Mouse (Mus musculus): Measurements from ENCODE around the gene Zfp709. TPM values are rescaled to one million over a fixed set of nuclear protein-coding genes. Genes with fewer than 3 reads are reported as not detected.
"Not testable (repeated sequence)": the region's sequence is repeated elsewhere in the genome, so short reads cannot be mapped to it uniquely, and the experiment has no call there.

Gene Zfp709
- polyA plus RNA-seq, 1 experiment = 2.5 TPM

DNA sequence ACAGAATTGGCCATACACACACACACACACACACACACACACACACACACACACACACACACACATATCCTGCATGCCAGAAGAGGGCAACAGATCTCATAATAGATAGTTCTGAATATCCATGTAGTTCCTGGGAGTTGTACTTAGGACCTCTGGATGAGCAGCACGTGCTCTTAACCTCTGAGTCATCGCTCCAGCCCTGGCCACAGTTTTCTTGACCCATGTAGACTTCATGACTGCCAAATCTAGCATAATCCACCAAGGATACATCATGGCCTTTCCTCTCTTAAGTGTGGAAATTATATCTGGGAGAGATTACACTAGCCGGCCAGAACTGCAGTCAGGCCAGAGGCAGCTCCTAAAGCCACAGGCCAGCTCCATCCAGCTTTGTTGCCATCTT, 44.7 kb downstream of the Zfp709 start:
- H3K27ac ChIP-seq (ENCODE audit: insufficient read depth, low read length) = no peak overlapping the region

DNA sequence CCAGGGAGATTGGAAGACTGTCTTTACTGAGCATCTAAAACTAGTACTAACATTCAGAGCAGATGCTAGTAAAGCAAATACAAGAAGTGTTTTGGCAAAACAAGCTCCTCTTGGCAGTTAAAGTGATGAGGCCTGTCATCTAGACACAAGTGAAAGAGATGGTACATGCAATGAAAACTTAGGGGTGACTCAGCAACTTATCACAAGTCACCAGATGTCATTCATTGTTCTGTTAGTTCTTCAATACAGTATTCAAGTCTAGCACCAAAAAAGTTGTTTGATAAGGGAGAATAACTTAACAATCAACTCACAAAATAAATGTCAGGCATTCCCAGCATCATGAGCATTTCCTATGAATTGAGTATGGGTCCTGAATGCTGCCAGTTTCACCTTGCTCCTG, 46.0 kb downstream of the Zfp709 start:
- TF ChIP-seq EP300 (IDR thresholded peaks at IDR 0.05; ENCODE audit: insufficient read depth, low read depth, low read length) = no peak
- TF ChIP-seq CTCF (IDR thresholded peaks at IDR 0.05; ENCODE audit: low read depth, low read length) = no peak
- no peak for TF ChIP-seq POLR2A (IDR thresholded peaks at IDR 0.05; ENCODE audit: insufficient read depth, low read length)
- Histone ChIP-seq H3K4me1 (ENCODE audit: control insufficient read depth, insufficient read depth, low read length) (no peaks in the 10 kb centered on the region), H3K9ac (ENCODE audit: low read depth, poor library complexity, severe bottlenecking) (no peak overlapping the region), H3K4me3 (ENCODE audit: low read depth, low read length) (no peak overlapping the region), H3K36me3 (ENCODE audit: control insufficient read depth, insufficient read depth, low read length, poor library complexity, severe bottlenecking) (peaks cover 39% of the 10 kb centered on the region), H3K27ac (ENCODE audit: insufficient read depth, low read length) (no peak overlapping the region), H3K27me3 (ENCODE audit: control insufficient read depth, insufficient read depth, low read length, poor library complexity, severe bottlenecking) (no peaks in the 10 kb centered on the region), H3K9me3 (replicated peaks; ENCODE audit: control insufficient read depth, insufficient read depth, low read length, poor library complexity, severe bottlenecking) (peaks cover 8% of the 10 kb centered on the region)

More for the DNA sequence above, 44.7 kb downstream of the Zfp709 start:
- Histone ChIP-seq H3K9me3 (replicated peaks; ENCODE audit: control insufficient read depth, insufficient read depth, low read length, poor library complexity, severe bottlenecking) (peaks cover 6% of the 10 kb centered on the region), H3K4me3 (ENCODE audit: low read depth, low read length) (no peak overlapping the region), H3K27me3 (ENCODE audit: control insufficient read depth, insufficient read depth, low read length, poor library complexity, severe bottlenecking) (no peaks in the 10 kb centered on the region), H3K9ac (ENCODE audit: low read depth, poor library complexity, severe bottlenecking) (no peak overlapping the region), H3K36me3 (ENCODE audit: control insufficient read depth, insufficient read depth, low read length, poor library complexity, severe bottlenecking) (peaks cover 37% of the 10 kb centered on the region), H3K4me1 (ENCODE audit: control insufficient read depth, insufficient read depth, low read length) (no peaks in the 10 kb centered on the region)
- no peak for TF ChIP-seq EP300 (IDR thresholded peaks at IDR 0.05; ENCODE audit: insufficient read depth, low read depth, low read length)
- TF ChIP-seq POLR2A (IDR thresholded peaks at IDR 0.05; ENCODE audit: insufficient read depth, low read length) = no peak
- TF ChIP-seq CTCF (IDR thresholded peaks at IDR 0.05; ENCODE audit: low read depth, low read length) = no peak

DNA sequence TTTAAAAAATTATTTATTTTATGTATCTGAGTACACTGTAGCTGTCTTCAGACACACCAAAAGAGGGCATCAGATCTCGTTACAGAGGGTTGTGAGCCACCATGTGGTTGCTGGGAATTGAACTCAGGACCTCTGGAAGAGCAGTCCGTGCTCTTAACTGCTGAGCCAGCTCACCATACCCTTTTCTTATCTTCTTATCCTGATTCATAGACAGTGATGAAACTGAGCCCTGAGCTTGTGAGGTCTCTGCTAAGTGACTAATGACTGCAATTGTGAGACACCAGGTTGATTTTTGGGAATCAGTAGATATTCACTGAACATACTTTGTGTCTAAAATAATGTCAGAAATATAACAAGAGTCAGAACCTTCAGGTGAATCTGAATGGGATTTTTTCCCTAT, 56.2 kb downstream of the Zfp709 start:
- H3K9me3 ChIP-seq (replicated peaks; ENCODE audit: control insufficient read depth, insufficient read depth, low read length, poor library complexity, severe bottlenecking) = peaks cover 16% of the 10 kb centered on the region
- not testable (repeated sequence) for H3K36me3 ChIP-seq (ENCODE audit: control insufficient read depth, insufficient read depth, low read length, poor library complexity, severe bottlenecking); H3K27ac ChIP-seq (ENCODE audit: insufficient read depth, low read length); H3K9ac ChIP-seq (ENCODE audit: low read depth, poor library complexity, severe bottlenecking); H3K4me3 ChIP-seq (ENCODE audit: low read depth, low read length); H3K4me1 ChIP-seq (ENCODE audit: control insufficient read depth, insufficient read depth, low read length); H3K27me3 ChIP-seq (ENCODE audit: control insufficient read depth, insufficient read depth, low read length, poor library complexity, severe bottlenecking)

DNA sequence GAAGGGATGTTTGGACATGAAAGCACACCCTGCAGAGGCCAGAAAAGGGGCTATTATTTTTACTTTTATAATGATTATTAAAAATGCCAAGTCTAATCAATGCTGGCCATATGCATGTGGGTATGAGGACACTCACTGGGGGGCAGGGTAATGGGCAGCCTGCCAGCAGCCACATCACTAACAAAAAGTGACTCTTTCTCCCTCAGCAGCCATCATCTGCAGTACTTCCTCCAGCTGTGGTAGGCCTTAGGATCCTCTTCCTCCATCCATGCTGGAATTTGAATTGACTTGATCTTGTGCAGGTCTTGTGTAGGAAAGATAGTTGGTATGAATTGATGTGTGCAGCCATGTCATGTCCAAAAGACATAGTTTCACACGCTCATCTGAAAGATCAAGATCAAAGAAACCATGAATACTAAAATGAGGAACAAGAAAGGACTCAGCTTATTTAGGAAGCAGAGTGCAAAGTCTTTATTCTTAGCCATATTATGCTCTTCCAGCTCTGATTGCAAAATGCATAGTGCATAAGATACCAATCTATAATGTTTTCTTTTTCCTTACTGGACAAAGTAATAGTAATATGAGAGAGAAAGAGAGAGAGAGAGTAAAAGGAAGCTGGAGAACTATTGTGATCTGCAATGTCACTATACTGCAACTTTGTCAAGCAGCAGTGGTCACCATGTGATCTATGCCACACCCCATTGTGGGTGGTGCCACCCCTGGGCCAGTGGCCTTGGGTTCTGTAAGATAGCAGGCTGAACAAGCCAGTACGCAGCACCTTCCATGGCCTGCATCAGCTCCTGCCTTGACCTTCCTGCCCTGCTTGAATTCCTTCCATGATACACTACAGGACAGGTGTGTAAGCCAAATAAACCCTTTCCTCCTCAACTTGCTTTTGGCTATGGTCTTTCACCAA, 58.7 kb downstream of the Zfp709 start:
- Histone ChIP-seq H3K27me3 (ENCODE audit: control insufficient read depth, insufficient read depth, low read length, poor library complexity, severe bottlenecking) (no peaks in the 10 kb centered on the region), H3K9ac (ENCODE audit: low read depth, poor library complexity, severe bottlenecking) (no peak overlapping the region), H3K27ac (ENCODE audit: insufficient read depth, low read length) (no peak overlapping the region), H3K4me3 (ENCODE audit: low read depth, low read length) (no peak overlapping the region), H3K4me1 (ENCODE audit: control insufficient read depth, insufficient read depth, low read length) (no peaks in the 10 kb centered on the region), H3K36me3 (ENCODE audit: control insufficient read depth, insufficient read depth, low read length, poor library complexity, severe bottlenecking) (no peaks in the 10 kb centered on the region), H3K9me3 (replicated peaks; ENCODE audit: control insufficient read depth, insufficient read depth, low read length, poor library complexity, severe bottlenecking) (peaks cover 3% of the 10 kb centered on the region)
- TF ChIP-seq POLR2A (IDR thresholded peaks at IDR 0.05; ENCODE audit: insufficient read depth, low read length) (no peak), EP300 (IDR thresholded peaks at IDR 0.05; ENCODE audit: insufficient read depth, low read depth, low read length) (no peak), CTCF (IDR thresholded peaks at IDR 0.05; ENCODE audit: low read depth, low read length) (no peak)

DNA sequence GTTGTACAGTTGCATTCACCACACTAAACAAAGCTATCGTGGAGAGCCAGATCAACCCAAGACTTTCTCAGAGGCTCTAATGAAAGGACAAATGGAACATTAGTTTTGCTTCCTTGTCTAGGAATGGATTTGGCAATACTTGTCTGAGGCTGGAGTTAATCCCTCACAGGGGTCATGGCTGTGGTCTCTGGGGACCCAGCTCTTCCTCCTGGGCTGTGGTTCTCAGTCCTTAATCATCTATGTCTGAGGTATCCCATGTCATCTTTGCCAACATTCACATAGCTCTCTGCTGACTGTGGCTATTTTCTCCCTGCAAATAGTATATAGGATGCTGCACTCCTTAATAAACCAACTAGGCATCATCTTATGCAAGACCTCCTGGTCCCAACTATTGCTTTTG, 60.0 kb downstream of the Zfp709 start:
- Histone ChIP-seq H3K36me3 (ENCODE audit: control insufficient read depth, insufficient read depth, low read length, poor library complexity, severe bottlenecking) (no peaks in the 10 kb centered on the region), H3K27me3 (ENCODE audit: control insufficient read depth, insufficient read depth, low read length, poor library complexity, severe bottlenecking) (no peaks in the 10 kb centered on the region), H3K4me1 (ENCODE audit: control insufficient read depth, insufficient read depth, low read length) (no peaks in the 10 kb centered on the region), H3K4me3 (ENCODE audit: low read depth, low read length) (no peak overlapping the region), H3K27ac (ENCODE audit: insufficient read depth, low read length) (no peak overlapping the region), H3K9ac (ENCODE audit: low read depth, poor library complexity, severe bottlenecking) (no peak overlapping the region), H3K9me3 (replicated peaks; ENCODE audit: control insufficient read depth, insufficient read depth, low read length, poor library complexity, severe bottlenecking) (no peaks in the 10 kb centered on the region)
- TF ChIP-seq CTCF (IDR thresholded peaks at IDR 0.05; ENCODE audit: low read depth, low read length) = no peak
- no peak for TF ChIP-seq POLR2A (IDR thresholded peaks at IDR 0.05; ENCODE audit: insufficient read depth, low read length)
- no peak for TF ChIP-seq EP300 (IDR thresholded peaks at IDR 0.05; ENCODE audit: insufficient read depth, low read depth, low read length)

Other genes starting within 250 kb of the Zfp709 start
- 3.8 and 6.3 TPM in 2 replicates for gene Unc13a, start 210.3 kb upstream of the Zfp709 start, polyA plus RNA-seq (2011; ENCODE audit: insufficient read depth, insufficient read length, low read depth, missing spikeins)
- gene Jak3, start 205.7 kb upstream of the Zfp709 start, polyA plus RNA-seq (2011; ENCODE audit: insufficient read depth, insufficient read length, low read depth, missing spikeins) = 8.0 and 9.7 TPM in 2 replicates
- 1.3 and 3.7 TPM in 2 replicates for gene Insl3, start 192.8 kb upstream of the Zfp709 start, polyA plus RNA-seq (2011; ENCODE audit: insufficient read depth, insufficient read length, low read depth, missing spikeins)
- gene B3gnt3, start 180.2 kb upstream of the Zfp709 start, polyA plus RNA-seq (2011; ENCODE audit: insufficient read depth, insufficient read length, low read depth, missing spikeins) = 1.8 and 2.0 TPM in 2 replicates
- 8.7 and 8.8 TPM in 2 replicates for gene Fcho1, start 156.3 kb upstream of the Zfp709 start, polyA plus RNA-seq (2011; ENCODE audit: insufficient read depth, insufficient read length, low read depth, missing spikeins)
- 5.8 and 7.0 TPM in 2 replicates for gene Zfp882, start 26.6 kb downstream of the Zfp709 start, polyA plus RNA-seq (2011; ENCODE audit: insufficient read depth, insufficient read length, low read depth, missing spikeins)
- gene Zfp617, start 26.6 kb downstream of the Zfp709 start, polyA plus RNA-seq (2011; ENCODE audit: insufficient read depth, insufficient read length, low read depth, missing spikeins) = 20.4 and 21.9 TPM in 2 replicates
- 34.7 and 34.8 TPM in 2 replicates for gene Zfp961, start 69.0 kb downstream of the Zfp709 start, polyA plus RNA-seq (2011; ENCODE audit: insufficient read depth, insufficient read length, low read depth, missing spikeins)
- gene Cyp4f18, start 127.6 kb downstream of the Zfp709 start, polyA plus RNA-seq (2011; ENCODE audit: insufficient read depth, insufficient read length, low read depth, missing spikeins) = not detected in 2 replicates
- not detected in 2 replicates for gene Olfr372, start 159.2 kb downstream of the Zfp709 start, polyA plus RNA-seq (2011; ENCODE audit: insufficient read depth, insufficient read length, low read depth, missing spikeins)
- 0.15 TPM in 1 of 2 replicates, not detected in the other for gene Olfr373, start 201.2 kb downstream of the Zfp709 start, polyA plus RNA-seq (2011; ENCODE audit: insufficient read depth, insufficient read length, low read depth, missing spikeins)
- gene Olfr374, start 225.0 kb downstream of the Zfp709 start, polyA plus RNA-seq (2011; ENCODE audit: insufficient read depth, insufficient read length, low read depth, missing spikeins) = 0.37 and 0.53 TPM in 2 replicates